Mouse (Mus musculus) left cerebral cortex, adult 9 months (tissue): ENCODE measurements at regions not wholly inside any gene's neighbourhood (a gene's known extent, or its start where the extent isn't known, plus 50 kb on each side); places are given as distances from the start of the nearest gene placed in this dataset.

Source experiments
- DNase-seq, 2 experiments: peaks; one replicate each; pipeline ENCODE4 v3.0.0; 2022; ENCODE audit warnings: low spot score in 2 of 2

DNA sequence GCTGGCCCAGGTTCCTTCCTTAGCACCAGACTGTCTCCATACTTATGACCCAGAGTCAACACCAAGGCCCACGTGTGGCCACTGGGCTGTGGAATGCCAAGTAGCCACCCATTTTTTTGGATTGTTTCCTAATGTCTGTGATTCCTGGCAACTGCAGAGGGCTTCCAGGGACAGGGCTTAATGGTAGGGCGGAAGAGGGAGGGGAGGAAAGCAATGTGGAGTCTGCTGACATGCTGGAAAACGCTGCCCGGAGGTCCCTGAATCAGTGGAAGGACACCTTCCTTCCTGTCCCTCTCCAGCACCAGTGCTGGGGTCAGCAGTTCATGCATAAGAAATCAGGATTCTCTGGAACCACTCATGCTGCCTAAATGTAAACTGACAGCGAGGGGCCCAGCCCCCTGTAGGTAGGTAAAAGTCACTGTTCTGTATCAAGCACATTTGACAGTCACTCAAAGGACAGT lies 90.8 kb downstream of the Iyd start:
- no peak for DNase-seq

DNA sequence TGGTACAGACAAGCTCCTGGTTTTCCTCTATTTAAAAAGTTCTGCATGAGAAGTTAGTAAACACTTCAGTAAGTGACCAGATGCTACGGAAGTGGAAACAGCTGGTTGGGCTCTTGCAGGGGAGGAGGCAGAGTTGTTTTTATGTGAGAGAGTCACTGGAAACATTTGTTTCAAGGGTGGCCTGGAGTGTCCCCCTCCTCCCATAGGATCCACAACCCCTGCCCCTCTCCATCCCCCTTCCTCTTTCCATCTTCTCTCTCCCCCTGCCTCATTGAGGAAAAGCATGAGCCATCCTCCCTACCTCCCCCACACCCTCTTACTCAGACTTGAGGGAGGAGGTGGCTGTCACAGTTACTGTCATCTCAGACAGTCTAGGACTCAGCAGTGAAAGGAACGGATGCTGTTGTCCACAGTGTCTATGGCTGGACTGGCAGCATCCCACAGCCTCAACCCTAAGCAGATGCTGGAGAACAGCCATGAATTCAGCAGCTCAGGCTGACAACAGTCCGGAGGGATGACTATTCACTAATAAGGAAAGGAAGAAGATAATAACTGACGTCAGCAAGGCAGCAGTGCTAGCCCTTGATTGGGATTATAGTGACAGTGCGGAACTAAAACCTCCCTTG lies 93.9 kb downstream of the Iyd start:
- DNase-seq: no peak

DNA sequence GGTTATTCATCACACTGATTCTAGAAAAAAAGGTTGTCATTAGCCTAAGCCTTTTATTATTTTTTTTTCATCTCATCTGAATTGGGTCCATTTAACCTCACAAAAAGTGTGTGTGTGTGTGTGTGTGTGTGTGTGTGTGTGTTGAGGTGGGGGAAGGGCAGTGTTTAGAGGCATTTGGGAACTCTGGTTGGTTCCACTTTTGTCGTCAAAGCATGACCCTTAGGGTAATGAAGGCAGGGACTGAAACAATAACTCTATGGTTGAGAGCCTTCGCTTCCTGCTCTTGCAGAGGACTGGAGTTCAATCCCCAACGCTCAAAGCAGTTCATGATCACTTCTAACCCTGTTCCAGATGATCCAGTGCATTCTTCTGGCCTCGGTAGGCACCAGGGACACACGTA lies 96.1 kb upstream of the Plekhg1 start:
- no peak for DNase-seq

DNA sequence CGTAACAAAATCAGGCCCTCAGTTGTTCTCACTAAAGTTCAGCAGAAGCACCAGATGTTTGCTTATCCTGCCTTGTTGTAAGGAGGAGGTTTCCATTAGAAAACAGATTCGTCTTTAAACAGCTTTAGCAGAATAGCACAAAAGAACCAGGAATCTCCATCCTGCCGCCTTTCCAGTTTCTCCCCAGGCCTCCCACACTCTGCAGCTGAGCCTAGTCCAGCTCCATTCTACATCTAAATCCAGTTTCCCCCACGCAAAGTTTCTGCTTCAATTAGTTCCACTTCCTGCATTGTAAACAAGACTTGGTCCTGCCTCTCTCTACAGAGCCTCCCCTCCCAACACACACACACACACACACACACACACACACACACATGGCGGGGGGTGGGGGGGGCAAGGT lies 95.1 kb upstream of the Plekhg1 start:
- peak in 1 of 2 experiments; percentile 12 for DNase-seq

DNA sequence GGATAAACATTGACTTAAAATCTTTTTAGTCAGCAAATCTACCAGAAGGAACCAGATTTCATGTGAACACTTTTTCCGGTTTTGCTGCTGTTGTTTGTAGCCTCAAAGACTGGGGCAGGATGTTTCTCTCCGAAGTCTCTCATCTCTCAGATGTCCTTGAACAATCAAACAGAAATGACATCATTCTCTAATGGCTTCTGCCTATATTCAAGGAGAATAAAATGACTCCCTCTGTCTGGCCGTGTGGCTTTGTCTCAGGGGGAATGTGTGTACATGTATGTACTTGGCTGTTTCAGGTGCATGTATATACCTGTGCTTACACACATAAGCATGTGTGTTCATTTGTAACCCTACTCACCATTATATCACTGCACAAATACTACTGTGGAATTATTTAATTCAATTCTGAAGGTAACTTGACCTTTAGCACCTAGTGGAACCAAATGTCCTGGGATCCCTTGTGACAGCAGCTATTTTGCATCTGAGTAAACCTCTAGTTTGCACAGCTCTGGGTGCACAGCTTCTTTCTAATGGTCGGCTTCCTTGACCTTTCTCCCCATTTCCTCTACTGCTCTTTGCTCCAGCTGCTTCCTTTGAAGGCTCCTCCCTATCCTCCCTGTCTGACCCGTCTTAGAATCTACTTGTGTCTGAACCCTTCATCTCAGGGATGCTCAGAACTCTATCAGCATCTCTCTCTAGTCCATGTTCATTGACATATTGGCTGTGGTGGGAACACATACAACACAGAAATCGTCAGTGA lies 93.8 kb upstream of the Plekhg1 start:
- no peak for DNase-seq

DNA sequence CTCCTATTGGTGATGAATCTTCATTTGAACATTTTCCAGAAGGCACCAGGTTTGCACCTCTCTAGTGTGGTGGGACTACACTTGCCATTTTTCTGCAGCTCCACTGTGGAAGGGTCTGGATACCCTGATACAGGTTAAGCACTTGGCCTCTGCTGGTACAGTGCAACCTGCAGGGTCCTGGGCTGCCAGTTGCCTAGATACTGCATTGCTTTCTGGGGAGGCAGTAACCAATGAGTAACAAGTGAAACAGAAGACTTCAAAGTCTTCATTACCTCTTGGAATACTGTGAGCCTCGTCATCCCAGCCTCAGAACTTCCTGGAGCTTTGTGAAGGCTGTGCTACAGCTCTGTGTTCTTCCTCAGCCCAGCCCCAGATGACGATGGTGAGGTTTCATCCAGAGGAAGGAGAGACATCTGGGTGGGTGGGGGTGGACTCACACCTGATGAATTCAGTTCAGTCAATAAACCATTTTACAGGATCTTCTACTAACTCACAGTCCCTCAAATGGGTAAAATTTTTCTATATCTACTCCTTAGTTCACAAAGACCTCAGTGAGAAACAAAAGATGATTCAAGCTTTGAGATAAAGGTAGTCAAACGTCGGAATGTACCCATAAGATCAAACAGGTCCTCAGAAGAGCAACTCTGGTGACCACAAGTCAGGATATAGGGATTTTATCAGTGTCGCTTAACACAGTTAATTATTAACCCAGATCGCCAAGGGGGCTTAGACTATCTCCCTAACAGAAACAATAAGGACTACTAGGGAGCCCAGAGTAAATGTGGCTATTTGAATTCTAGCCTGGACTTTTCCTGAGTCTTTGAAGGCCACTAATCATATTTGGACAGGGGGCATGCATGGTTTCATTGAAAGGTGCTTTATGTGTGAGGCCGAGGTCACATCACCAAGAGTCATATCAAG lies 92.1 kb upstream of the Plekhg1 start:
- DNase-seq: no peak

DNA sequence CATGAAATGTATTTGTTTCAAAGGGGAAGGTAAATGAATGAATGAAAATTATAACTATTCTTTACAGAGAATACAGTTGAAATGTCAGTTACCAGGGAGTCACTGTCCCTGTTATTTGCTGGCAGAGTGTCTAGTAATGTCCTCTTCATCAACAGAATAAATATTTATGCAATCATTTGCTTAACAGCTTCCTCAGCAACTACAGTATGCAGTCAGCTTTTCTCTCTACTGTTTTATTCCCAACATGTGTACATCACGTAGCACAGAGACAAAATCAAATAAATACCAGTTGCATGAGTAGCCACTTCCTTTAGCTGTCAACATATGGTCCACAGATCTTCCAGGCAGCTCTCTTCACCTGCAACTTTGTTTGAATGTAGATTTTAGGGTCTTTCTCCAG lies 90.2 kb upstream of the Plekhg1 start:
- no peak for DNase-seq

DNA sequence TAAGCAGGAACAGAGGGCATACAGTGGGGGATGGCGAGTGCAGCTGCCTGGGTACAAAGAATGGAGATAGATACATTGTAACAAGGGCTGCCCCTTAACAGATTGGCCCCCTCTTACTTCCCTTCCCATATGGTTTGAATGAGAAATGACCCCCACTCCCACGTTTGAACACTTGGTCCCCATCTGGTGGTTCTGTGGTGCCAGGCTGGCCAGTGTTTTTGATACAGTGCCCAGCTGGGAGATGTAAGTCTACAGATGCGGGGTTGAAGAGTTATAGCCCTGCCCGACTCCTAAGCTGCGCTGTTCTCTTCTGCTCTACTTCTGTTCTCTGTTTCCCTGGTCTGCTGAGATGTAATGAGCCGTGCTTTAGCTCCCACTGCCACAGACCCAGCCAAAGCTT lies 89.6 kb upstream of the Plekhg1 start:
- DNase-seq: no peak

DNA sequence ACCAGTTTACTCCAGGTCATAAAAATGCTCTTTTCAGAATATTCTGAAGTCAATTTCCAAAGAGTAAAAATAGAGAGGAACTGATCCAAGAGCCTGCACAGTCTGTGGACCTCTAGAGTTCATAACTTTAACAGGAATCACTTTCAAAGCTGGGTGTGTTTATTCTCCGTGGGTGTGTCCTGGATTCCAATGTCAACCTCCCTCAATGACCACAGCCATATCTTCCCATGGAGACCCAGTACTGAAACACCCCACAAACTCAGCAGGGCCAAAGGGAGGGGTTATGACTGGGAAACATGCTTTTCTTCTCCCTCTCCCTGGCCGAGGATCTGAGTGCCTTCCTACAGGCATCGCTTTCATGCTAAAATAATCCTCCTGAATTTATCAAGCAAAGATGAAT lies 87.6 kb upstream of the Plekhg1 start:
- no peak for DNase-seq

DNA sequence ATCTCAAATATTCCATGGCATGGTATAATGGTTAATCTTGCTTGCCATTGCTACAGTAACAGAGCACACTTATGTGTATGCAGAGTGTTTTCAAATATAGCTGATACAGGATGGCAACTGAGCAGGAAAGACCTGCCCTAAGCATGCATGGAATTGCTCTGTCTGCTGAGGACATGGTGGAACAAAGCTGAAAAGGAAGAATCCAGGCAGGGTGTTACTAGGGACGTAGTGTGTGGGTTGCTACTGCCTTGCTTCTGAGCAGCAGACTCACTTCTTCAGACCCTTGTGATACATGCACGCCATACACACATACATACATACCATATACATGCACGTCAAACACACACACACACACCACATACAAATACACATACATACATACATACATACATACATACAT lies 84.1 kb upstream of the Plekhg1 start:
- no peak for DNase-seq

DNA sequence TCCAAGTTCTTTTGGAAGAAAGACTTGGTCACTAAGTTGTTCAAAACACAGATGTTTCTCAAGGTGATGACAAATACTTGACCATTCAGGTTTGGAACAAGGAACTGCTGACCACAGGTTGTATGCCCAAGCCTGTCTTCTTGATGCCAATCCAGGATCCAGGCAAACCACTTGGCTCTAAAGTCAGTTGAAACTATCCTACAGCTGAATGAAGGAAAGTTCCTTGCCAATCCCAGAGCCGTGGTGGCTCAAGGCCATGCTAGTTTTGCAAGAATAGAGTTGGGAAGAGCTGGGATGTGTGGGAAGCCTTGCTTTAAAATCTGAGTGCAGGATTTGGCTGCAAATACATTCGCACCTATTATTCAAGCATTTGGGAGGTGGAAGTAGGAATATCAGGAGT lies 78.0 kb upstream of the Plekhg1 start:
- no peak for DNase-seq

DNA sequence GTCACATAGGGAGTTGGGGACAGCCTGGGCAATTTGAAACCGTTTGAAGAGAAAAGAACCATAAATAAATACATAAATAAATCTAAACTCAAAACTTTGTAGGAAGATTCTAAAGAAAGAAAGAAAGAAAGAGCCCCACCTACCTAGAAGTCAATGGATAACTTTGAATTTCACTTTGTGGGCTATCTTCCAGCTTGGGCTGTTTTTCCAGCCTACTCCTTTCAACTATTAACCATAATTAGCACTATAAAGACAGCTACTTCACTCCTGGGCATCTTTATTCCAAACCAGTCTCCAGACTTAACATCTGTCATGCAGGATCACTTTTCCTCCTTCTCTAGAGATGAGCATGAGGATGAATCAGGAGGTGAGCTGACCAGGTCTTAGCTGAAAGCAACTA lies 77.6 kb upstream of the Plekhg1 start:
- DNase-seq: no peak

DNA sequence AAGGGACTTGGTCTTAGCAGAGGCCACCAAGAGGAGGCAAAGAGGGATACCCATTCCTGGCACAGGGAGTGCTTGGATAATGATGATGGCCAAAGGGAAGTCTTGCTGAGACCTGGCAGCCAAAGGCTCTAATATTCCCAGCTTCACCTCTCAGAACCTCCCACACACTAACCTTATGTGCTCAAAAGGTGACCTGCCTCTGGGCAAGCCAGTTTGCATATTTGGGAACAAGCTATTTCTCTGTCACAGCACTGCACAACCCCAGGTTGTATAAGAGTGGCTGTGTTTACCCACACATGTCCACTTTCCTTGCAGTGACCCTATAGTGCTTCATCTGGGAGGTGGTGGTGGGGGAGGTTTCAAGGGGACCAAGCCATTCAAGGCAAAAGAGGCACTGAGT lies 76.9 kb upstream of the Plekhg1 start:
- DNase-seq: no peak

DNA sequence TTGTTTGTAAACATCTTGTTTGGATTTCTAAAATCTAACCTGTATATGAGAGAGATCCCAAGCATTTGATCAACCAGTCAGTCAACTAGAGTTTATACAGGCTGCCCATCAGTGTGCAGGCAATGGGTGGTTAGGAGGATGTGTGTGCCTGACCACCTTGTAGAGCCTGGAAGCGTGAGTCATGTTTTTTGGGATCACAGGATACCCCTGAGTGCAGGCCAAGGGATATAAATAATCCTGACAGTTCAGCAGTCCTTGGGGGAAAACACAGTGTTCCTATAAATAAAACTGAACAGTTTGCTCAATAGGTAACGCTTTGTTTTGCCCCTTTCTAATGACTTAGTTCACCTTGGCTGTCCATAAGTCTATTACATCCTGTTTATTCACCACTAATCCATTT lies 55.7 kb upstream of the Plekhg1 start:
- no peak for DNase-seq
